Mouse (Mus musculus) myocyte (in vitro differentiated cells): ENCODE results near the gene Zfp410. TPM values are rescaled to one million over a fixed set of nuclear protein-coding genes. Genes with fewer than 3 reads are reported as not detected.

Experiments
- H3K27me3 ChIP-seq: one replicate; pipeline ENCODE4 v1.6.1; 2011; ENCODE audit not compliant: control insufficient read depth, insufficient read depth, insufficient read length
- H3K36me3 ChIP-seq: one replicate; pipeline ENCODE4 v1.6.1; 2011; ENCODE audit not compliant: control insufficient read depth, insufficient read depth
- H3K4me2 ChIP-seq: one replicate; pipeline ENCODE4 v1.6.1; 2011; ENCODE audit warnings: low read depth, control low read depth
- H3K4me3 ChIP-seq: one replicate; pipeline ENCODE4 v1.5.1; 2011; ENCODE audit warnings: mild to moderate bottlenecking, control low read depth, moderate library complexity
- H3K79me2 ChIP-seq: one replicate; pipeline ENCODE4 v1.6.1; 2011; ENCODE audit not compliant: control insufficient read depth, insufficient read depth
- H3ac ChIP-seq: one replicate; pipeline ENCODE4 v1.6.1; 2011; ENCODE audit not compliant: control insufficient read depth, insufficient read length
- E2F4 ChIP-seq: IDR thresholded peaks from one replicate; pipeline ENCODE4 v1.6.1; 2011; ENCODE audit warnings: mild to moderate bottlenecking, control low read depth, moderate library complexity; ENCODE audit not compliant: insufficient read depth
- MYOD1 ChIP-seq, 3 experiments: IDR thresholded peaks; one replicate each; pipeline ENCODE4 v1.6.1; 2011; ENCODE audit warnings: control low read depth in 2 of 3, low read depth in 2 of 3, mild to moderate bottlenecking in 2 of 3, moderate library complexity in 1 of 3; ENCODE audit not compliant: insufficient read length in 2 of 3, control insufficient read depth in 1 of 3
- MYOG ChIP-seq, 3 experiments: IDR thresholded peaks; one replicate each; pipeline ENCODE4 v1.6.1; 2011; ENCODE audit warnings: control low read depth in 2 of 3, low read depth in 2 of 3, mild to moderate bottlenecking in 2 of 3; ENCODE audit not compliant: insufficient read length in 2 of 3, control insufficient read depth in 1 of 3, insufficient read depth in 1 of 3
- POLR2AphosphoS2 ChIP-seq: IDR thresholded peaks from one replicate; pipeline ENCODE4 v1.6.1; 2011; ENCODE audit warnings: low read depth, control low read depth; ENCODE audit not compliant: insufficient read length
- REST ChIP-seq: IDR thresholded peaks from one replicate; pipeline ENCODE4 v1.6.1; 2011; ENCODE audit warnings: mild to moderate bottlenecking, control low read depth, moderate library complexity; ENCODE audit not compliant: insufficient read depth, insufficient read length
- SRF ChIP-seq: IDR thresholded peaks from one replicate; pipeline ENCODE4 v1.6.1; 2011; ENCODE audit warnings: low read depth; ENCODE audit not compliant: control insufficient read depth, insufficient read length
- TCF3 ChIP-seq: IDR thresholded peaks from one replicate; pipeline ENCODE4 v1.6.1; 2011; ENCODE audit warnings: low read depth, control low read depth; ENCODE audit not compliant: insufficient read length
- USF1 ChIP-seq: IDR thresholded peaks from one replicate; pipeline ENCODE4 v1.6.1; 2011; ENCODE audit warnings: low read depth, mild to moderate bottlenecking, control low read depth, moderate library complexity
- polyA plus RNA-seq: library from polyadenylated mRNA; unstranded; fragments of >200 nt; fragmentation: generic; extraction: Trizol; gene quantifications from one replicate; pipeline ENCODE4 v1.2.1, GENCODE M21; 2012; ENCODE audit warnings: missing spikeins

The Zfp410 gene
- polyA plus RNA-seq, 1 experiment, result 18.7 TPM

DNA sequence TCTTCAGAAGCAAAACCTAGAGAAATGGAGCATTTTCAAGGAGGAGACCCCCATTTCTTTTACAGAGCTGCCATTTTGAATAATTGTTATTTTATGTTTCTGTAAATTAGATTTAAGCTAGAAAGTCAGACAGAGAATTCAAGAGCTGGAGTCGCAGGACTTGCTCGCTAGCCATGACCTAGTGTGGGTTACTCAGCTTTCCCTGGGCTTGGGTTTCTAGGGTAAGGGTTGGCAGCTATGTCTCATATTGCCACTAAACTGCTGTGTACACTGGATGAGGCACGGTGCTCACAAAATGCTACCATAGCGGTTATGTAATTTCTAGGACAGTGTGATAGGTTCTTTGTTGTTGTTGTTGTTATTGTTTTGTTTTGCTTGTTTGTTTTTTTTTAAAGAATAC, 76.0 kb downstream of the Zfp410 start:
- Histone ChIP-seq H3K27me3 (no peaks in the 10 kb centered on the region), H3ac (no peak overlapping the region), H3K36me3 (no peaks in the 10 kb centered on the region), H3K4me2 (no peak overlapping the region), H3K4me3 (no peak overlapping the region), H3K79me2 (no peaks in the 10 kb centered on the region)
- TF ChIP-seq E2F4 (no peak), REST (no peak), MYOD1 (IDR thresholded peaks at IDR 0.05; ENCODE audit: control insufficient read depth in 1 of 3, insufficient read length in 2 of 3, low read depth in 2 of 3) (no peak), POLR2AphosphoS2 (no peak), MYOG (IDR thresholded peaks at IDR 0.05; ENCODE audit: control insufficient read depth in 1 of 3, insufficient read depth in 1 of 3, insufficient read length in 2 of 3, low read depth in 2 of 3) (no peak), TCF3 (no peak), SRF (no peak), USF1 (no peak)

Other genes starting within 250 kb of the Zfp410 start
- not detected for gene Acot5, start 247.5 kb upstream of the Zfp410 start, polyA plus RNA-seq
- 1.2 TPM for gene Acot6, start 216.2 kb upstream of the Zfp410 start, polyA plus RNA-seq
- 11.4 TPM for gene Dnal1, start 202.5 kb upstream of the Zfp410 start, polyA plus RNA-seq
- 0.46 TPM for gene Pnma1, start 168.4 kb upstream of the Zfp410 start, polyA plus RNA-seq
- gene Elmsan1, start 98.0 kb upstream of the Zfp410 start, polyA plus RNA-seq, result 13.7 TPM
- gene Ptgr2, start 31.6 kb upstream of the Zfp410 start, polyA plus RNA-seq, result 40.4 TPM
- gene Coq6, start 44.8 kb downstream of the Zfp410 start, polyA plus RNA-seq, result 34.3 TPM
- 0.92 TPM for gene Fam161b, start 45.0 kb downstream of the Zfp410 start, polyA plus RNA-seq
- gene Entpd5, start 92.2 kb downstream of the Zfp410 start, polyA plus RNA-seq, result 6.3 TPM
- 0.38 TPM for gene Bbof1, start 92.2 kb downstream of the Zfp410 start, polyA plus RNA-seq
- gene Rnf113a2, start 100.3 kb downstream of the Zfp410 start, polyA plus RNA-seq, result 3.8 TPM
- gene Aldh6a1, start 134.2 kb downstream of the Zfp410 start, polyA plus RNA-seq, result 2.6 TPM
- 3.6 TPM for gene Lin52, start 134.6 kb downstream of the Zfp410 start, polyA plus RNA-seq